Mouse (Mus musculus): ENCODE measurements around the gene Klk4. TPM values are rescaled to one million over a fixed set of nuclear protein-coding genes. Genes with fewer than 3 reads are reported as not detected.

Klk4 gene
- not detected for total RNA-seq (2023)

DNA sequence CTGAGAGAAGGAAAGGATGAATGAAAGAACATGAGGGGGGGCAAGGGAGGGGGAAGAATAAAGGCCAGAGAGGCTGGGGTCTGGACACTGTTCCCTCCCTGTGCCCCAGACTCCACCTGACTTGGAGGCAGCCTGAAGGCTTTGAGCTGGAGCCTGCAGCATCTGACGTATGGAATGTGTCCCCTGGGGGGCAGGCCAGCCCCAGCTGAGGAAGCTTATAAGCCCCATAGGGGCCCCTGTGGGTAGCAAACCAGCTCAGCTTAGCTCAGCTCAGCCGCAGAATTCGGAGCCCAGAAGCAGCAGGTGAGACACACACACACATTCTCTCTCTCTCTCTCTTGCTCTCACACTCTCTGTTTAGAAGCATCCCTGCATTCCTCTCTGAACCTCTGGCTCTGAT lies at the start of gene Klk4:
Gene Klk4, plus strand, starts transcription at position 249 of the 400 bp plus-strand sequence.

DNA sequence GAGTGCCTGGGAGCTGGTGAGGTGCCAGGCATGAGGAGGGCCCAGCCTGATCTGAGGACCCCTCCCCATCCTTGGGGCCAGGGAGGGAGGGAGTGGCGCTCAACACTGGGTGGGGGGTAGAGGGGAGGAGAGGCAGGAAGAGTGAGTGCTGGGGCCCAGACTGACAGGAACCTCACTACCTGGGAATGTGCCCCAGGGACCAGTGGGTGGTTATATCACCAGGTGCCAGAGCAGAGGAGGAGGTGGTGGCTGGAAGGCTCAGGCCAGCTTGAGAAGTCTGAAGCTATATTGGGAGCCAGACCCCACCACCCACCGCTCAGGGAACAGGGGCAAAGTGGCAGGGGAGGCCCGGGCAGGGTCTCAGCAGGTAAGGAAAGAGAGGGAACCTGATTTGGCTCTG lies 39.3 kb upstream of the Klk4 start, which contains the start of gene Klk5:
Gene Klk5, plus strand, starts transcription at position 271 of the 400 bp plus-strand sequence.

DNA sequence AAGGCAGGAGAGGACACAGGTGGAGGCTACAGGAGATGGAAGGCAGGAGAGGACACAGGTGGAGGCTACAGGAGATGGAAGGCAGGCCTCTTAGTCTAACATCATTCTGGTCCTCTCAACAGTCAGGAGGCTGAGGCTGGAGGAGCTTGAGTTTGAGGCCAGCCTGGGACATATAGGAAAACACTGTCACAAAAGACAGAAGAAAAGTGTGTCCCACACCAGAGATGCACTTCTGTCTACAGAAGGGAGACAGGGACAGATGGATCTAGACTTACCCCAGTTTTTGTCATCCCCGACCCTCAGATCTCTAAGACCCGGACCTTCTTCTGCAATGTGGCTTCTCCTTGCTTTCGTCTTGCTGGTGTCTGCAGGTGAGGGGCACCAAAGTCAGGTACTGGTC lies 52.5 kb downstream of the Klk4 start, which contains the start of gene Klk15:
Gene Klk15, plus strand, starts transcription at position 301 of the 400 bp plus-strand sequence.

Other genes starting within 250 kb of the Klk4 start
- gene Ceacam18, start 246.5 kb upstream of the Klk4 start, total RNA-seq (2023), result not detected
- gene Siglece, start 221.0 kb upstream of the Klk4 start, total RNA-seq (2023), result 1.5 TPM
- 8.5 TPM for gene Ctu1, start 209.1 kb upstream of the Klk4 start, total RNA-seq (2023)
- not detected for gene Klk14, start 190.7 kb upstream of the Klk4 start, total RNA-seq (2023)
- gene Klk13, start 168.6 kb upstream of the Klk4 start, total RNA-seq (2023), result not detected
- gene Klk12, start 112.3 kb upstream of the Klk4 start, total RNA-seq (2023), result not detected
- not detected for gene Klk11, start 106.6 kb upstream of the Klk4 start, total RNA-seq (2023)
- not detected for gene Klk10, start 100.1 kb upstream of the Klk4 start, total RNA-seq (2023)
- not detected for gene Klk9, start 89.3 kb upstream of the Klk4 start, total RNA-seq (2023)
- gene Klk8, start 83.6 kb upstream of the Klk4 start, total RNA-seq (2023), result 230 TPM
- gene Klk7, start 69.9 kb upstream of the Klk4 start, total RNA-seq (2023), result 1.2 TPM
- not detected for gene Klk6, start 56.7 kb upstream of the Klk4 start, total RNA-seq (2023)
- gene Klk5, start 39.2 kb upstream of the Klk4 start, total RNA-seq (2023), result not detected
- gene Klk15, start 52.6 kb downstream of the Klk4 start, total RNA-seq (2023), result not detected
- not detected for gene Klk1b8, start 69.5 kb downstream of the Klk4 start, total RNA-seq (2023)
- not detected for gene Klk1b1, start 85.6 kb downstream of the Klk4 start, total RNA-seq (2023)
- not detected for gene Klk1b9, start 94.9 kb downstream of the Klk4 start, total RNA-seq (2023)
- not detected for gene Klk1b11, start 114.7 kb downstream of the Klk4 start, total RNA-seq (2023)
- gene Klk1b26, start 131.0 kb downstream of the Klk4 start, total RNA-seq (2023), result not detected
- not detected for gene Klk1b27, start 171.1 kb downstream of the Klk4 start, total RNA-seq (2023)
- gene Klk1b21, start 221.2 kb downstream of the Klk4 start, total RNA-seq (2023), result not detected
- gene Klk1b22, start 231.5 kb downstream of the Klk4 start, total RNA-seq (2023), result not detected

Measured in CD8-positive naive resting alpha-beta T cell, adult 57 days (primary cell).